Mouse (Mus musculus): ENCODE results near the gene Ldb2. TPM values are rescaled to one million over a fixed set of nuclear protein-coding genes. Genes with fewer than 3 reads are reported as not detected.

The Ldb2 gene
- polyA plus RNA-seq, 1 experiment from 2014 or later, result 71.3 TPM

DNA sequence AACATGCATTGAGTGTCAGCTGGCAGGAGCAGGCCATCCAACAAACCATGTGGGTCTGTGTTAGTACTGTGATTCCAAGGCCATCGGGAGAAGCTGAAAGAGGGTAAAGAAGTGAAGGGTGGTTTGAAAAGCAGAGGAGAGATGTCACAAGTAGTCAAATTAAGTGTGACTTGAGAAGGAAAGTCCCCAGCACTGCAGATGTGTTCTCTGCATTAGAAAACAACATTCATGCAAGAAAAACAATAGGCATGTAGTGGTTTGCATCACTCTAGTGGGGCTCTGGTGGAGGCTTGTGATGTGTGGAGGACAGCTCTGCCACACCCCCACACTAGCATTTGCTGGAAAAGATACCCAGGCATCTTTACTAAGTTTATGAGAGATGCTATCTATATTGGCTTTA is 323.9 kb downstream of the Ldb2 start:
- no peak for ATAC-seq (ENCODE audit: insufficient number of reproducible peaks, insufficient read depth, low FRiP score, low read depth)
- H3K27ac ChIP-seq (ENCODE audit: low read length), result no peak overlapping the region
- no peaks in the 10 kb centered on the region for H3K4me1 ChIP-seq (ENCODE audit: control insufficient read depth, insufficient read depth, low read length)
- no peaks in the 10 kb centered on the region for H3K27me3 ChIP-seq (ENCODE audit: control insufficient read depth, insufficient read depth, low read length)
- no peaks in the 10 kb centered on the region for H3K9me3 ChIP-seq (ENCODE audit: control insufficient read depth, low read depth, low read length)
- no peak overlapping the region for H3K4me3 ChIP-seq (ENCODE audit: low read depth, low read length)
- WGBS, result 75% methylated on average over 1 of the region's 1 CpGs
- H3K36me3 ChIP-seq (ENCODE audit: control insufficient read depth, insufficient read depth, low read length), result no peaks in the 10 kb centered on the region
- H3K4me2 ChIP-seq (replicated peaks; ENCODE audit: low read depth, low read length), result no peak overlapping the region
- H3K9ac ChIP-seq (replicated peaks; ENCODE audit: low read depth, low read length), result no peak overlapping the region

- Histone ChIP-seq H3K9ac (replicated peaks; ENCODE audit: low read depth, low read length) (no peak overlapping the region), H3K4me2 (replicated peaks; ENCODE audit: low read depth, low read length) (no peak overlapping the region), H3K36me3 (ENCODE audit: control insufficient read depth, insufficient read depth, low read length) (no peaks in the 10 kb centered on the region), H3K4me3 (ENCODE audit: low read depth, low read length) (no peak overlapping the region), H3K27me3 (ENCODE audit: control insufficient read depth, insufficient read depth, low read length) (no peaks in the 10 kb centered on the region), H3K4me1 (ENCODE audit: control insufficient read depth, insufficient read depth, low read length) (no peaks in the 10 kb centered on the region), H3K27ac (ENCODE audit: low read length) (no peak overlapping the region), H3K9me3 (ENCODE audit: control insufficient read depth, low read depth, low read length) (no peaks in the 10 kb centered on the region)
- WGBS, result 81% methylated on average over 9 of the region's 10 CpGs
- no peak for ATAC-seq (ENCODE audit: insufficient number of reproducible peaks, insufficient read depth, low FRiP score, low read depth)
These were observed 325.4 kb downstream of the Ldb2 start for GRCm38 (mm10) chr5:44473857-44474762.

GRCm38 (mm10) chr5:44465238-44465637 is 334.2 kb downstream of the Ldb2 start:
- H3K4me3 ChIP-seq (ENCODE audit: low read depth, low read length), result no peak overlapping the region
- no peak for ATAC-seq (ENCODE audit: insufficient number of reproducible peaks, insufficient read depth, low FRiP score, low read depth)
- H3K4me1 ChIP-seq (ENCODE audit: control insufficient read depth, insufficient read depth, low read length), result no peaks in the 10 kb centered on the region
- no peaks in the 10 kb centered on the region for H3K9me3 ChIP-seq (ENCODE audit: control insufficient read depth, low read depth, low read length)
- WGBS, result 70% methylated on average over 4 of the region's 4 CpGs
- H3K4me2 ChIP-seq (replicated peaks; ENCODE audit: low read depth, low read length), result no peak overlapping the region
- no peaks in the 10 kb centered on the region for H3K27me3 ChIP-seq (ENCODE audit: control insufficient read depth, insufficient read depth, low read length)
- H3K27ac ChIP-seq (ENCODE audit: low read length), result no peak overlapping the region
- no peaks in the 10 kb centered on the region for H3K36me3 ChIP-seq (ENCODE audit: control insufficient read depth, insufficient read depth, low read length)
- H3K9ac ChIP-seq (replicated peaks; ENCODE audit: low read depth, low read length), result no peak overlapping the region

Measured in stomach, embryonic 14.5 days (tissue).